ENCODE assay signal across 8 mouse cellular contexts in the genomic region with DNA sequence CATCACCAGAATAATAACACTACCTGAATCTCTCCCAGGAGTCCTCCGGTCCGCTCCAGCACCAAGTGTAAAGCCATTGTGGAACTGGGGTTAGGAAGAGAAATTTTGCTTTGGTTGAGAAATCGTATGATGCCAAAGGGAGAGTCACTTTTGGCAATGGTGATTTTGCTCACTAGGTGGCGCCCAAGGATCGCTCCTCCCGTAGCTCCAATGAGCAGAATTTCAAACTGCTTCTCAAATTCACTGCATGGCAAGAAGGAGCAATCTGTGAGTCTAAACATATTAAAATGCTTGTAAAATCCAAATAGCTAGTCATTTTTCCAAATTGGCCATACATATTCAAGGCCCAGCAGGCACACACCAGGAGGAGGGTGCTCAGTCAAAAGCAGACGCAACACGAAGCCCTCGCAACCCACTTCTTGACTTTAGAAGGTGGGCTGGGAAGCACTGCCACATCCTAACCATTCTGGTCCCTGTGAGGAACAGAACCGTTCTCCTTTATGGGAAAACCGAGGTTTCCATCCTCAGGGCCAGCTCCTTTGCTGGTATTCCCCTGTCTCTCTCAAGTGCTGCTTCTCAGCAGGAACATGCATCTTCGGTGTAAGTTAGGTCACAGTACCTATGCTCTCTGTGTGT.
DNase-seq lines count a peak whose midpoint lies in the region; ATAC-seq and TF ChIP-seq lines count a peak whose summit lies in the region.

No protein-coding gene starts in this region.

- intact Hi-C loops in heart, adult 2 months (cut with DNase I), result loop anchor here (1.0 to 5.0 kb wide), 2 partner anchors 203 to 322 kb away; no protein-coding TSS in a partner anchor
- intact Hi-C loops in heart, postnatal 25 days (cut with DNase I), result loop anchor here (1.0 kb wide), 2 partner anchors 202 to 322 kb away; no protein-coding TSS in a partner anchor

- DNase-seq in heart, adult 2 months, result peak; percentile 48 to 77
- no peak for DNase-seq in heart, postnatal 25 days (ENCODE audit: low spot score)
- peak; percentile 41 for DNase-seq in c-Kit-positive CD71-positive TER-119-positive erythroid progenitor cells, embryonic 14.5 days (ENCODE audit: low spot score)
- peak; percentile 87 for DNase-seq in forebrain, embryonic 14.5 days (ENCODE audit: low spot score)
- DNase-seq in left cerebral cortex, adult 9 months (ENCODE audit: low spot score in 2 of 2), result peak; percentile 32 to 90
- peak; percentile 21 for DNase-seq in skeletal muscle tissue, adult 2 months (ENCODE audit: low read depth, low spot score)

- no peak overlapping the region for H3K27ac ChIP-seq in heart, adult 2 months
- no peak overlapping the region for H3K27ac ChIP-seq in forebrain, embryonic 14.5 days (ENCODE audit: low read depth, low read length)
- no peak overlapping the region for H3K27ac ChIP-seq in hindbrain, embryonic 16.5 days (ENCODE audit: low read depth, low read length)
- H3K27ac ChIP-seq in midbrain, embryonic 12.5 days (replicated peaks), result no peak overlapping the region

- H3K4me1 ChIP-seq in heart, adult 2 months (ENCODE audit: control insufficient read depth, insufficient read depth, low read length), result no peaks in the 10 kb centered on the region
- H3K4me1 ChIP-seq in forebrain, embryonic 14.5 days (ENCODE audit: control insufficient read depth, insufficient read depth, low read length), result no peaks in the 10 kb centered on the region
- no peaks in the 10 kb centered on the region for H3K4me1 ChIP-seq in hindbrain, embryonic 16.5 days (ENCODE audit: control insufficient read depth, insufficient read depth, low read depth, low read length)
- H3K4me1 ChIP-seq in midbrain, embryonic 12.5 days, result no peaks in the 10 kb centered on the region

- no peak overlapping the region for H3K4me2 ChIP-seq in forebrain, embryonic 14.5 days (ENCODE audit: low read length)
- no peak overlapping the region for H3K4me2 ChIP-seq in hindbrain, embryonic 16.5 days (ENCODE audit: low read length)
- no peak overlapping the region for H3K4me2 ChIP-seq in midbrain, embryonic 12.5 days (replicated peaks)

- no peaks in the 10 kb centered on the region for H3K36me3 ChIP-seq in heart, adult 2 months (ENCODE audit: control insufficient read depth, insufficient read depth, low read length)
- peaks cover 20% of the 10 kb centered on the region for H3K36me3 ChIP-seq in forebrain, embryonic 14.5 days (ENCODE audit: control insufficient read depth, insufficient read depth, low read length)
- H3K36me3 ChIP-seq in hindbrain, embryonic 16.5 days (ENCODE audit: control insufficient read depth, insufficient read depth, low read length), result no peaks in the 10 kb centered on the region
- peaks cover 29% of the 10 kb centered on the region for H3K36me3 ChIP-seq in midbrain, embryonic 12.5 days

- peak; percentile 98; the same call in 1 of the 2 replicates for TF ChIP-seq CTCF in heart, adult 2 months (IDR thresholded peaks at IDR 0.05)

- WGBS in heart, adult 2 months, result 42% methylated on average over 12 of the region's 12 CpGs
- 49% methylated on average over 12 of the region's 12 CpGs for WGBS in forebrain, embryonic 14.5 days
- WGBS in hindbrain, embryonic 16.5 days, result 51% methylated on average over 12 of the region's 12 CpGs
- 55% methylated on average over 12 of the region's 12 CpGs for WGBS in midbrain, embryonic 12.5 days

- ATAC-seq in forebrain, embryonic 14.5 days, result peak; percentile 83
- peak; percentile 89 for ATAC-seq in hindbrain, embryonic 16.5 days
- ATAC-seq in midbrain, embryonic 12.5 days (ENCODE audit: low FRiP score, low read depth), result 0 out of 2 replicates have a peak, but pooled peaks have one; percentile 54

- no peaks in the 10 kb centered on the region for H3K27me3 ChIP-seq in heart, adult 2 months (ENCODE audit: control insufficient read depth, insufficient read depth, low read length)
- no peaks in the 10 kb centered on the region for H3K27me3 ChIP-seq in forebrain, embryonic 14.5 days (replicated peaks; ENCODE audit: control insufficient read depth, insufficient read depth, low read length)
- H3K27me3 ChIP-seq in hindbrain, embryonic 16.5 days (replicated peaks; ENCODE audit: control insufficient read depth, insufficient read depth, low read length), result no peaks in the 10 kb centered on the region
- H3K27me3 ChIP-seq in midbrain, embryonic 12.5 days, result no peaks in the 10 kb centered on the region

- TF ChIP-seq POLR2A in heart, adult 2 months (IDR thresholded peaks at IDR 0.05; ENCODE audit: insufficient read depth, low read depth, low read length), result no peak

- no peaks in the 10 kb centered on the region for H3K9me3 ChIP-seq in forebrain, embryonic 14.5 days (replicated peaks; ENCODE audit: control insufficient read depth, low read length)
- H3K9me3 ChIP-seq in hindbrain, embryonic 16.5 days (ENCODE audit: control insufficient read depth, low read length), result no peaks in the 10 kb centered on the region
- H3K9me3 ChIP-seq in midbrain, embryonic 12.5 days, result no peaks in the 10 kb centered on the region

- no peak overlapping the region for H3K4me3 ChIP-seq in heart, adult 2 months
- no peak overlapping the region for H3K4me3 ChIP-seq in forebrain, embryonic 14.5 days (ENCODE audit: low read depth, low read length)
- no peak overlapping the region for H3K4me3 ChIP-seq in hindbrain, embryonic 16.5 days (ENCODE audit: low read length)
- no peak overlapping the region for H3K4me3 ChIP-seq in midbrain, embryonic 12.5 days

- TF ChIP-seq EP300 in heart, adult 2 months (IDR thresholded peaks at IDR 0.05; ENCODE audit: insufficient read depth, low read depth, low read length), result 0 out of 2 replicates have a peak, but pooled peaks have one; percentile 51

- no peak overlapping the region for H3K9ac ChIP-seq in heart, adult 2 months (ENCODE audit: low read depth, low read length)
- no peak overlapping the region for H3K9ac ChIP-seq in forebrain, embryonic 14.5 days (ENCODE audit: low read length)
- no peak overlapping the region for H3K9ac ChIP-seq in hindbrain, embryonic 16.5 days (ENCODE audit: low read depth, low read length)
- H3K9ac ChIP-seq in midbrain, embryonic 12.5 days (replicated peaks), result no peak overlapping the region

- no peaks in the 10 kb centered on the region for H3K79me2 ChIP-seq in heart, adult 2 months (replicated peaks; ENCODE audit: control insufficient read depth, insufficient read depth, low read length)
